Mouse (Mus musculus) kidney, embryonic 14.5 days (tissue): ENCODE measurements around the gene Reep3. TPM values are rescaled to one million over a fixed set of nuclear protein-coding genes. Genes with fewer than 3 reads are reported as not detected.

Experiments
- ATAC-seq: fragments of 200-750 bp; cut with Nextera tagmentation; 2 replicates; pipeline ENCODE4 v1.8.0; 2017; ENCODE audit warnings: moderate number of reproducible peaks, mild to moderate bottlenecking, moderate TSS enrichment, moderate library complexity; ENCODE audit not compliant: low FRiP score, low TSS enrichment
- H3K27ac ChIP-seq: fragments of 300-500 bp; sonication (generic); 2 replicates; pipeline ENCODE4 v1.5.1; 2014; ENCODE audit warnings: low read depth, mild to moderate bottlenecking, low read length, moderate library complexity, mixed read lengths
- H3K27me3 ChIP-seq: fragments of 300-500 bp; sonication (generic); 2 replicates; pipeline ENCODE4 v1.6.1; 2014; ENCODE audit warnings: mild to moderate bottlenecking, low read length; ENCODE audit not compliant: control insufficient read depth, insufficient read depth
- H3K36me3 ChIP-seq: fragments of 300-500 bp; sonication (generic); 2 replicates; pipeline ENCODE4 v1.6.1; 2014; ENCODE audit warnings: low read length, mixed read lengths; ENCODE audit not compliant: control insufficient read depth, insufficient read depth
- H3K4me1 ChIP-seq: fragments of 300-500 bp; sonication (generic); 2 replicates; pipeline ENCODE4 v1.6.1; 2014; ENCODE audit warnings: low read length, mixed read lengths; ENCODE audit not compliant: control insufficient read depth, insufficient read depth
- H3K4me2 ChIP-seq: fragments of 300-500 bp; sonication (generic); replicated peaks from 2 replicates; pipeline ENCODE4 v1.6.1; 2014; ENCODE audit warnings: low read depth, mild to moderate bottlenecking, low read length
- H3K4me3 ChIP-seq: fragments of 300-500 bp; sonication (generic); 2 replicates; pipeline ENCODE4 v1.5.1; 2014; ENCODE audit warnings: mild to moderate bottlenecking, low read length
- H3K9ac ChIP-seq: fragments of 300-500 bp; sonication (generic); 2 replicates; pipeline ENCODE4 v1.6.1; 2014; ENCODE audit warnings: low read depth, mild to moderate bottlenecking, low read length, moderate library complexity
- H3K9me3 ChIP-seq: fragments of 300-500 bp; sonication (generic); 2 replicates; pipeline ENCODE4 v1.6.1; 2016; ENCODE audit warnings: low read length; ENCODE audit not compliant: control insufficient read depth
- WGBS: fragments of 180-500 bp; shearing (Covaris S2); extraction: QIAGEN DNeasy Blood & Tissue Kit; methylation state at CpG from one replicate; pipeline ENCODE4 v1.1.7; 2014; 5-methylcytosine and 5-hydroxymethylcytosine counted together
- polyA plus RNA-seq: library from polyadenylated mRNA; unstranded; fragments of >200 nt; fragmentation: Nextera tagmentation; extraction: Ambion mirVana; gene quantifications from 2 replicates; pipeline ENCODE4 v1.2.1, GENCODE M21; 2014

The Reep3 gene
- polyA plus RNA-seq, 1 experiment from 2014 or later: 50.6 TPM

DNA sequence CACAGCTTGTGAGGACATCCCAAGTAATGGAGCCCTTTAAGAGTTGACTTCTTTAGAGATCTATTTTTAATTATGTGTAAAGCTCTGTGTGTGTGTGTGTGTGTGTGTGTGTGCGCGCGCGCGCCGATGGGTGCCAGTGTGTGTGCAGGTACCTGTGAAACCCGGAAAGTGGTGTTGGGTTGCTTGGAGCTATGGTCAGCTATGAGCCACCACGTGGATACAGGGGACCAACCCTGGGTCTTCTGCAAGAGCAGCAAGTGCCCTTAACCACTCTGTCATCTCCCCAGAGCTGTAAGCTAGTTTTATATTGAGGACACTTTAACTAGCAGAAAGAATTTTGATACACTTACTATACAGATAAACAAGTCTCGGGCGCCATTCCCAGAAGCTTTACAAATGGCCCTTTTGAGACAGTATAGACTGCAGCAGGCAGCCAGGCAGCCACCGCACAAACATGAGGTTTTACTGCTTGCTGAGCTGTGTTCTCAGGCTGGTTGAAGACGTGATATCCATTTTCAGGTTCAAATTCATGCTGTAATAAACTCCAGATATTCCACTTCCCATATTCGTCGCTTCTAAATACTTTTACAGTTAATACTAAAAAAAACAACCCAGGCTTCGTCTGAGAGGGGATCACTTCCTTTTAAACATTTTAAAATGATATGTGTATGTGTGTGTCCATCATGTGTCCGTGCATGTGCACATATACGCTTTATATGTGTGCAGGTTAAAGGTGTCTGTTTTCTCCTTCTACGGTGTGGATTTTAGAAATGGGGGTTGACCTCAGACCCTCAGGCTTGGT, 15.3 kb downstream of the Reep3 start:
- no peak overlapping the region for H3K9ac ChIP-seq
- H3K9me3 ChIP-seq: no peaks in the 10 kb centered on the region
- 80% methylated on average over 18 of the region's 18 CpGs for WGBS
- no peak overlapping the region for H3K4me3 ChIP-seq
- no peak overlapping the region for H3K4me2 ChIP-seq
- H3K4me1 ChIP-seq: peaks cover 12% of the 10 kb centered on the region; the same call in 1 of the 2 replicates
- H3K27ac ChIP-seq: no peak overlapping the region
- no peaks in the 10 kb centered on the region for H3K36me3 ChIP-seq
- ATAC-seq: no peak
- no peaks in the 10 kb centered on the region for H3K27me3 ChIP-seq

- no peak for ATAC-seq
- Histone ChIP-seq H3K36me3 (no peaks in the 10 kb centered on the region), H3K9ac (no peak overlapping the region; the same call in 1 of the 2 replicates), H3K9me3 (no peaks in the 10 kb centered on the region), H3K27me3 (no peaks in the 10 kb centered on the region), H3K4me1 (peaks cover 8% of the 10 kb centered on the region; the same call in 1 of the 2 replicates), H3K4me3 (no peak overlapping the region), H3K27ac (0 out of 2 replicates have a peak overlapping the region, but pooled peaks have one; percentile 37), H3K4me2 (no peak overlapping the region)
- 45% methylated on average over 4 of the region's 4 CpGs for WGBS
Observed at GRCm38 (mm10) chr10:67079030-67079429, 17.7 kb downstream of the Reep3 start.

DNA sequence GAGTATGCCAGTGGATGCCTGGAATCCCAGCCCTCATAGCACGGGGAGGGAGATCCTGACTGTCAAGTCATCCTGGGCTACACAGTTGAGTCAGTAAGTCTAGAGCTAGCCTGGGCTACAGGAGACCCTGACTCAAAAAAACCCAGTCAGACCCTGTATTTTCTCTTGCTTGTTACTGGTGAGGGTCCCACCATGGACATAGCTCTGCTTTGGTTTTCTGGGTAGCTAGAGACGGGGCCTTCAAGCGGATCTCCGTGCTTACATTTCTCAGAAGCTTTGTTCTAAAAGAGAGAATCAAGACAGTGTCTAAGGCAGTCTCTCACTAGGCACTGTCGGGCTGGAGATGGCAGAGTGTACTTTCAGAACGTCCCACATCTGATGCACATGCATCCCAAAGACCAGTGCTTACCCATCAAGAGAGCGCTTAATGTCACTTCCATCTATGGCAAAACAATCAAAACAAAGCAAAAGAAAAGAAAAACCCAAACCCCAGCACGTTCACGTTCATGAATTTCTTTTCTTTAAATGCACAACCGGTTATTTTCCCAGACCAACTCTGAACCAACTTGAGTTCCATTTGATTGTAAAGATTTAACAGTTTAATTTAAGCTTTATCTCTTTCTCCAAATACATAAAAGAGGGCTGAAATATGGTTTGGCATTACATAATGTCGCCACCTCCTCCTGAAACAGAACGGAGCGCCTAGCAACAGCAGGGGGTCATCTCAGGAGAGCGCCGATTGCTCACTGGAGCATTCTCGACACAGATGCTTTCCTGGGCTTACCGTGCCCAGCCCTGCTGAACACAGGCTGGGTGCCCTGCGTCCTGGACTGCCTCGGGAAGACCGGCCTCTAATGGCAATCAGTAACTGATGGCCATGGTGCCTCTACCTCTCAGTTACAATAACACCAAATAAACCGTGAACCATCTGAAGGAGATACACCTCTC, 20.5 kb downstream of the Reep3 start:
- no peaks in the 10 kb centered on the region for H3K9me3 ChIP-seq
- no peak overlapping the region for H3K4me2 ChIP-seq
- H3K4me1 ChIP-seq: peaks cover 8% of the 10 kb centered on the region; the same call in 1 of the 2 replicates
- WGBS: 60% methylated on average over 21 of the region's 21 CpGs
- H3K36me3 ChIP-seq: no peaks in the 10 kb centered on the region
- H3K27me3 ChIP-seq: no peaks in the 10 kb centered on the region
- no peak overlapping the region for H3K27ac ChIP-seq
- H3K4me3 ChIP-seq: no peak overlapping the region
- H3K9ac ChIP-seq: no peak overlapping the region
- peak; percentile 53; the same call in 1 of the 2 replicates for ATAC-seq

GRCm38 (mm10) chr10:67073577-67073976, 23.2 kb downstream of the Reep3 start:
- Histone ChIP-seq H3K36me3 (no peaks in the 10 kb centered on the region), H3K27ac (no peak overlapping the region), H3K27me3 (no peaks in the 10 kb centered on the region), H3K9me3 (no peaks in the 10 kb centered on the region; the same call in 1 of the 2 replicates), H3K4me3 (no peak overlapping the region), H3K4me2 (no peak overlapping the region), H3K9ac (no peak overlapping the region), H3K4me1 (no peaks in the 10 kb centered on the region; the same call in 1 of the 2 replicates)
- no peak for ATAC-seq
- 85% methylated on average over 8 of the region's 8 CpGs for WGBS

GRCm38 (mm10) chr10:67072600-67072999, 24.1 kb downstream of the Reep3 start:
- H3K4me3 ChIP-seq: no peak overlapping the region
- H3K27ac ChIP-seq: no peak overlapping the region
- H3K27me3 ChIP-seq: no peaks in the 10 kb centered on the region
- 91% methylated on average over 4 of the region's 4 CpGs for WGBS
- no peaks in the 10 kb centered on the region; the same call in 1 of the 2 replicates for H3K9me3 ChIP-seq
- H3K36me3 ChIP-seq: no peaks in the 10 kb centered on the region
- H3K9ac ChIP-seq: no peak overlapping the region
- no peak for ATAC-seq
- H3K4me1 ChIP-seq: no peaks in the 10 kb centered on the region
- H3K4me2 ChIP-seq: no peak overlapping the region

GRCm38 (mm10) chr10:67071884-67072283, 24.9 kb downstream of the Reep3 start:
- H3K4me2 ChIP-seq: no peak overlapping the region
- WGBS: 84% methylated on average over 5 of the region's 5 CpGs
- no peak overlapping the region for H3K4me3 ChIP-seq
- no peaks in the 10 kb centered on the region; the same call in 1 of the 2 replicates for H3K9me3 ChIP-seq
- no peaks in the 10 kb centered on the region for H3K27me3 ChIP-seq
- no peaks in the 10 kb centered on the region for H3K4me1 ChIP-seq
- no peak for ATAC-seq
- H3K9ac ChIP-seq: no peak overlapping the region
- no peaks in the 10 kb centered on the region for H3K36me3 ChIP-seq
- H3K27ac ChIP-seq: no peak overlapping the region

DNA sequence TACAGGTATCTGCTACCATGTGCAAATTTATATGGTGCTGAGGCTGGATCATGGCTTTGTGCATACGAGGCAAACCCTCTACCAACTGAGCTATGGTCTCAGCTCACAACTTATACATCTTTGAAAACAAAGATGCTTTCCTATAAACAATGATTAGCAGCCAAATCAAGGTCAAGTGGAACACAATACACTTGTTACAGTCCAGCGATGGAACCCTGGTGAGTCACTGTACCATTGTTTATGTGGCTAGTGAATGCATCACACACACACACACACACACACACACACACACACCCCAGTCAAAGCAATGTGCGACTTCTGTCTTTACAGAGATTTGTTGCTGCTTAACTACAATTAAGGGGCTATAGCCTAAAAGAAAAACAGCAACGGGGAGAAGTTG, 25.4 kb downstream of the Reep3 start:
- Histone ChIP-seq H3K9ac (no peak overlapping the region), H3K4me1 (no peaks in the 10 kb centered on the region), H3K4me3 (no peak overlapping the region), H3K27me3 (no peaks in the 10 kb centered on the region), H3K27ac (no peak overlapping the region), H3K36me3 (no peaks in the 10 kb centered on the region), H3K4me2 (no peak overlapping the region), H3K9me3 (no peaks in the 10 kb centered on the region; the same call in 1 of the 2 replicates)
- WGBS: 74% methylated on average over 4 of the region's 4 CpGs
- no peak for ATAC-seq

GRCm38 (mm10) chr10:67069013-67069412, 27.7 kb downstream of the Reep3 start:
- Histone ChIP-seq H3K4me1 (no peaks in the 10 kb centered on the region), H3K27ac (no peak overlapping the region), H3K4me3 (no peak overlapping the region), H3K9me3 (no peaks in the 10 kb centered on the region; the same call in 1 of the 2 replicates), H3K36me3 (no peaks in the 10 kb centered on the region), H3K9ac (no peak overlapping the region), H3K27me3 (no peaks in the 10 kb centered on the region), H3K4me2 (no peak overlapping the region)
- 80% methylated on average over 10 of the region's 10 CpGs for WGBS
- no peak for ATAC-seq
